Mouse (Mus musculus) stomach, embryonic 14.5 days (tissue): Measurements from ENCODE around the gene Rnase2b. TPM values are rescaled to one million over a fixed set of nuclear protein-coding genes. Genes with fewer than 3 reads are reported as not detected.

Experiments
- ATAC-seq: fragments of 200-750 bp; cut with Nextera tagmentation; 2 replicates; pipeline ENCODE4 v1.8.0; 2017; ENCODE audit warnings: low read depth, moderate TSS enrichment; ENCODE audit not compliant: insufficient number of reproducible peaks, insufficient read depth, low FRiP score
- H3K27ac ChIP-seq: fragments of 300-500 bp; sonication (generic); 2 replicates; pipeline ENCODE4 v1.5.1; 2014; ENCODE audit warnings: mild to moderate bottlenecking, low read length, moderate library complexity, mixed read lengths
- H3K27me3 ChIP-seq: fragments of 300-500 bp; sonication (generic); 2 replicates; pipeline ENCODE4 v1.6.1; 2014; ENCODE audit warnings: low read length, control low read depth, mixed read lengths; ENCODE audit not compliant: control insufficient read depth, insufficient read depth
- H3K36me3 ChIP-seq: fragments of 300-500 bp; sonication (generic); 2 replicates; pipeline ENCODE4 v1.6.1; 2014; ENCODE audit warnings: mild to moderate bottlenecking, control low read depth, low read length, moderate library complexity, mixed read lengths; ENCODE audit not compliant: control insufficient read depth, insufficient read depth
- H3K4me1 ChIP-seq: fragments of 300-500 bp; sonication (generic); 2 replicates; pipeline ENCODE4 v1.6.1; 2014; ENCODE audit warnings: low read length, control low read depth, mixed read lengths; ENCODE audit not compliant: control insufficient read depth, insufficient read depth
- H3K4me2 ChIP-seq: fragments of 300-500 bp; sonication (generic); replicated peaks from 2 replicates; pipeline ENCODE4 v1.6.1; 2014; ENCODE audit warnings: low read depth, low read length, control low read depth
- H3K4me3 ChIP-seq: fragments of 300-500 bp; sonication (generic); 2 replicates; pipeline ENCODE4 v1.5.1; 2014; ENCODE audit warnings: low read depth, low read length, control low read depth
- H3K9ac ChIP-seq: fragments of 300-500 bp; sonication (generic); replicated peaks from 2 replicates; pipeline ENCODE4 v1.6.1; 2014; ENCODE audit warnings: low read depth, mild to moderate bottlenecking, control low read depth, low read length, moderate library complexity, mixed read lengths
- H3K9me3 ChIP-seq: fragments of 300-500 bp; sonication (generic); 2 replicates; pipeline ENCODE4 v1.6.1; 2016; ENCODE audit warnings: low read depth, low read length, control low read depth; ENCODE audit not compliant: control insufficient read depth
- WGBS: fragments of 180-500 bp; shearing (Covaris S2); extraction: QIAGEN DNeasy Blood & Tissue Kit; methylation state at CpG from one replicate; pipeline ENCODE4 v1.1.7; 2014; 5-methylcytosine and 5-hydroxymethylcytosine counted together
- polyA plus RNA-seq: library from polyadenylated mRNA; unstranded; fragments of >200 nt; fragmentation: Nextera tagmentation; extraction: Ambion mirVana; gene quantifications from 2 replicates; pipeline ENCODE4 v1.2.1, GENCODE M21; 2014

The Rnase2b gene
- polyA plus RNA-seq, 1 experiment from 2014 or later, result not detected

DNA sequence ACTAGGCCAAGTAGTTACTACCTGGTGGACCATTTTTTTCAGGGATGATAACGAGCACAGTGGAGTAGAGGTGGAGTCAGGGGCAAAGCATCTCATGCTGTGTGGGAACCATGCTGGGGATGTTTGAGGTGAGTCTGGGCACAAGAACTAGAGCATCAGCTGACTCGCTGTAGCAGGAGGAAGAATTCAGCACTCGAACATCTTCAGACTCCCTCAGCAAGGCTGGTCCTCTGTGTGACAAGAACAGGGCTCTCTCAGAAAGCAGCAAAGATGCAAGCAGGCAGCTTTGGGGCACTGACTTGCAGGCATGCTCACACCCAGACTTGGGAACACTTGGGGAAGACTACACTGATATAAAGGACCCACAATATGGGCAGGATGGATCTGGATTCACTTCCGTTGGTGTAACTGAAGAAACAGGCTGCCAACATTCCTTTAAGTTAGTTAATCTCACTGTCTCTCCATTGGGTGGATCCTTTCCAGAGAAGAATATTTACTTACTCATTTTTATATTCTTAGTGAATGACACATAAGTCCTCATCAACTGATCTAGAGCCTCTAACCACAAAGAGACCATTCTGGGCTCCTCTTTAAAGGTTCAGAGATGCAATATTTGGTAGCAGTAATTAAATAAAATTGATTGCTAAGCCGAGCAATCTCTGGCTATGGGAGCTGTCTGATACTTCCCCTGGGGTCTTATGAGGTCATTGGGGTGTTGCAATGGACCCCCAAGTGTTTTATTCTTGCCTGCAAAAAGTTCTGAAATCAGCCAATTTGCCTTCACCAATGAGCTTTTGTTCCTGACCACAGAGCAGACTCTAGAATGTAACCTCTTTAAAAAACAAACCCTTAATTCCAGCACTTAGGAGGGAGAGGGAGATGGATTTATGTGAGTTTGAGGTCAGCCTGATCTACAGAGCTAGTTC is 37.3 kb downstream of the Rnase2b start, which contains the start of gene Ang2:
Gene Ang2, minus strand, starts transcription at position 51 of the 926 bp plus-strand sequence.
- no peak within 1 kb of the TSS for H3K4me2 ChIP-seq
- ATAC-seq, result no peak
- H3K36me3 ChIP-seq, result no peaks in the 10 kb centered on the region
- no peaks in the 10 kb centered on the region for H3K27me3 ChIP-seq
- no peak within 1 kb of the TSS for H3K4me3 ChIP-seq
- no peak within 1 kb of the TSS for H3K9ac ChIP-seq
- no peak within 1 kb of the TSS for H3K27ac ChIP-seq
- no peaks in the 10 kb centered on the region for H3K4me1 ChIP-seq
- H3K9me3 ChIP-seq, result no peaks in the 10 kb centered on the region
- 81% methylated on average over 5 of the region's 5 CpGs for WGBS

DNA sequence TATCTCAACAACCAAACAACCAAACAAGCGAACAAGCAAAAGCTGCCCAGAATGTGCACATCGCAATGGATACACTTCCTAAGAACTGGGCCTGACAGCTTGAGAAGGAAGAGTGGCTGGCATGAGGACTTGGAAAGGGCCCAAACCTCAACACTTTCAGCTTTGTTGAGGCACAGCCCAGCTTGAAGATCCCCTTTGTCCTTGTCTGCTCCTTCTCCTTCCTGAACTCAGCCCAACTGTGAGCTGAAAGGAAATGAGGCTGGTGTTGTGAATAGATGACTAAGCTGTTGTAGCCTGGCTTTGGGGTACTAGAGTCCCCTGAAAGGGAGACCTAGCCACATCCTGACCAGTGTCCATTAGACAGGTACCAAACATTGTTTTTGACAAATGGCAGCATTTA is 38.0 kb downstream of the Rnase2b start:
- no peak overlapping the region for H3K4me2 ChIP-seq
- 94% methylated on average over 2 of the region's 2 CpGs for WGBS
- no peaks in the 10 kb centered on the region for H3K9me3 ChIP-seq
- H3K4me1 ChIP-seq, result no peaks in the 10 kb centered on the region
- no peaks in the 10 kb centered on the region for H3K27me3 ChIP-seq
- no peak for ATAC-seq
- H3K4me3 ChIP-seq, result no peak overlapping the region
- H3K9ac ChIP-seq, result no peak overlapping the region
- no peaks in the 10 kb centered on the region for H3K36me3 ChIP-seq
- H3K27ac ChIP-seq, result no peak overlapping the region

DNA sequence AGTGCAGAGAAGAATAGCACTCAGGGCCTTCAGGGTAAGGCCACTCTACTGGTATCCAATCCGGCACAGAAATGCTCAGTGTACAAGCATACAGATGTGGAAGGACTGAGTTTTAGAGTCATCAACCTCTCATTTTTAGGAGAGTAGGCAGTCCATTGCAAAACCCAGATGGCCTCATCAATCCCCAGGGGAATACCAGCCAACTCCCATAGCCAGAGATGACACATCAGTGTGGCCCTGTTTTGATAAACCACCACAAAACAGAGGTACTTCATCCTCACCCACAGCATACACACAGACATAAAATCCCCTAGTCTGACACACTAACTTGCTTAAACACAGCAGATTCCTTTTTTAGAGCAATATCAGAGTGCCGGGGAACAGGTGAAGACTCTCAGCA is 38.4 kb downstream of the Rnase2b start:
- H3K4me3 ChIP-seq, result no peak overlapping the region
- 91% methylated on average over 2 of the region's 2 CpGs for WGBS
- ATAC-seq, result no peak
- no peaks in the 10 kb centered on the region for H3K9me3 ChIP-seq
- H3K4me2 ChIP-seq, result no peak overlapping the region
- H3K27me3 ChIP-seq, result no peaks in the 10 kb centered on the region
- no peaks in the 10 kb centered on the region for H3K4me1 ChIP-seq
- H3K36me3 ChIP-seq, result no peaks in the 10 kb centered on the region
- no peak overlapping the region for H3K9ac ChIP-seq
- no peak overlapping the region for H3K27ac ChIP-seq

DNA sequence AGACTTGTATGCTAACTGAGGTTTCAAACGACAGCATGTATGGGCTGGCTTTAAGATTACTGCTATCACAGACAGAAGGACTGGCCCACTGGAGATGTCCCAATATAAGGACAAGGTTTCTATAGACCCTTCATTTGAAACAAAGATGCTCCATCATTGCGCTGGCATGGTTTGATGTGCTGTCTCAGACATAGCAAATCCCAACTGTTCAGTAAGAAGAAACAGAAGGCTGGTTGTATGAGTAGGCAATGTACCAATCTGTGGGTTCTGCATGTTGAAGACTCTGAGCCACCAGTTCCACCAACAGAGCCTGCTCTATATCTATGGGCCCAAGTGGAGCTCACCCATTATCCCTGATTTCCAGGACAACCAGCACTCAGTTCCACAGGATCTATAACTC is 41.1 kb downstream of the Rnase2b start, which contains the start of gene Ear14:
Gene Ear14, plus strand, starts transcription at position 277 of the 400 bp plus-strand sequence.
- Histone ChIP-seq H3K27me3 (no peaks in the 10 kb centered on the region), H3K4me1 (no peaks in the 10 kb centered on the region), H3K9me3 (no peaks in the 10 kb centered on the region), H3K9ac (no peak within 1 kb of the TSS), H3K4me2 (no peak within 1 kb of the TSS), H3K27ac (no peak within 1 kb of the TSS), H3K4me3 (no peak within 1 kb of the TSS), H3K36me3 (no peaks in the 10 kb centered on the region)
- 86% methylated on average over 2 of the region's 2 CpGs for WGBS
- no peak for ATAC-seq

Other genes with a start within 250 kb of the Rnase2b start
- 149 and 169 TPM in 2 replicates for gene Osgep, start 237.4 kb upstream of the Rnase2b start, polyA plus RNA-seq
- 217 and 223 TPM in 2 replicates for gene Apex1, start 237.3 kb upstream of the Rnase2b start, polyA plus RNA-seq
- gene Pip4p1, start 231.4 kb upstream of the Rnase2b start, polyA plus RNA-seq, result 41.0 and 50.2 TPM in 2 replicates
- 59.5 and 65.1 TPM in 2 replicates for gene Pnp, start 231.2 kb upstream of the Rnase2b start, polyA plus RNA-seq
- gene Gm49342, start 217.7 kb upstream of the Rnase2b start, polyA plus RNA-seq, result not detected in 2 replicates
- 0.31 TPM in 1 of 2 replicates, not detected in the other for gene Pnp2, start 206.3 kb upstream of the Rnase2b start, polyA plus RNA-seq
- gene Rnase10, start 154.5 kb upstream of the Rnase2b start, polyA plus RNA-seq, result 0.22 TPM in 1 of 2 replicates, not detected in the other
- gene Rnase9, start 120.4 kb upstream of the Rnase2b start, polyA plus RNA-seq, result not detected in 2 replicates
- not detected in 2 replicates for gene Rnase11, start 112.1 kb upstream of the Rnase2b start, polyA plus RNA-seq
- 0.80 TPM in 1 of 2 replicates, not detected in the other for gene Rnase12, start 104.6 kb upstream of the Rnase2b start, polyA plus RNA-seq
- not detected in 2 replicates for gene Olfr750, start 87.8 kb upstream of the Rnase2b start, polyA plus RNA-seq
- gene Rnase4, start 71.2 kb upstream of the Rnase2b start, polyA plus RNA-seq, result 60.3 and 72.3 TPM in 2 replicates
- 11.6 and 16.5 TPM in 2 replicates for gene Ang, start 71.1 kb upstream of the Rnase2b start, polyA plus RNA-seq
- not detected in 2 replicates for gene Eddm3b, start 47.8 kb upstream of the Rnase2b start, polyA plus RNA-seq
- 0.32 and 1.4 TPM in 2 replicates for gene Rnase6, start 38.4 kb upstream of the Rnase2b start, polyA plus RNA-seq
- 0.87 and 1.5 TPM in 2 replicates for gene Rnase1, start 15.5 kb upstream of the Rnase2b start, polyA plus RNA-seq
- gene Ang2, start 36.9 kb downstream of the Rnase2b start, polyA plus RNA-seq, result not detected in 2 replicates
- not detected in 2 replicates for gene Ear14, start 41.1 kb downstream of the Rnase2b start, polyA plus RNA-seq
- gene Rnase2a, start 93.9 kb downstream of the Rnase2b start, polyA plus RNA-seq, result not detected in 2 replicates
- not detected in 2 replicates for gene Gm7247, start 199.5 kb downstream of the Rnase2b start, polyA plus RNA-seq
- not detected in 2 replicates for gene Vmn2r88, start 248.6 kb downstream of the Rnase2b start, polyA plus RNA-seq